Mouse (Mus musculus): ENCODE measurements around the gene Colec11. TPM values are rescaled to one million over a fixed set of nuclear protein-coding genes. Genes with fewer than 3 reads are reported as not detected.

The Colec11 gene
- total and polyA plus RNA-seq, 3 experiments, result 0.54 to 0.74 TPM; not detected in 1

- H3K4me1 ChIP-seq (ENCODE audit: control insufficient read depth in 1 of 2, insufficient read depth in 2 of 2, low read length in 2 of 2), result peaks cover 18 to 36% of the 10 kb centered on the region in 2 experiments
- H3K4me3 ChIP-seq (ENCODE audit: control insufficient read depth in 1 of 2, insufficient read depth in 1 of 2, low read depth in 2 of 2, low read length in 2 of 2), result peak overlapping the region; percentile 41 to 53
- peak; percentile 85 for DNase-seq (ENCODE audit: low read depth, low spot score)
- no peaks in the 10 kb centered on the region for H3K79me2 ChIP-seq (ENCODE audit: control insufficient read depth, insufficient read depth, low read length, poor library complexity)
- peak overlapping the region; percentile 61 for H3K9ac ChIP-seq (ENCODE audit: control insufficient read depth, low read depth, low read length, poor library complexity, severe bottlenecking)
- peak overlapping the region; percentile 93 for H3K27ac ChIP-seq (ENCODE audit: control insufficient read depth, low read depth, low read length)
- peaks cover 0 to 15% of the 10 kb centered on the region in 2 experiments; a peak in 2 of 4 replicates for H3K36me3 ChIP-seq (ENCODE audit: control insufficient read depth in 1 of 2, insufficient read depth in 2 of 2, low read length in 2 of 2)
- H3K27me3 ChIP-seq (ENCODE audit: control insufficient read depth in 1 of 2, insufficient read depth in 2 of 2, low read length in 2 of 2), result no peaks in the 10 kb centered on the region
- H3K9me3 ChIP-seq (replicated peaks; ENCODE audit: insufficient read depth, low read length), result no peaks in the 10 kb centered on the region
- TF ChIP-seq SIN3A (IDR thresholded peaks at IDR 0.05; ENCODE audit: low read length) (peak; percentile 82), CHD2 (IDR thresholded peaks at IDR 0.05; ENCODE audit: low read length) (peak; percentile 5; the same call in 1 of the 2 replicates), POLR2AphosphoS5 (IDR thresholded peaks at IDR 0.05; ENCODE audit: borderline replicate concordance, low read depth, low read length) (no peak), MXI1 (IDR thresholded peaks at IDR 0.05; ENCODE audit: low read depth, low read length) (peak; percentile 61; the same call in 1 of the 2 replicates), E2F4 (IDR thresholded peaks at IDR 0.05; ENCODE audit: borderline replicate concordance, low read depth, low read length) (no peak), MYC (IDR thresholded peaks at IDR 0.05; ENCODE audit: low read depth, low read length) (peak; percentile 66; the same call in 1 of the 2 replicates), MEF2A (IDR thresholded peaks at IDR 0.05; ENCODE audit: extremely low read depth, insufficient replicate concordance, low read depth, low read length, poor library complexity, severe bottlenecking) (peak; percentile 63; the same call in 1 of the 2 replicates), ZC3H11A (IDR thresholded peaks at IDR 0.05; ENCODE audit: low read depth, low read length) (peak; percentile 10; the same call in 1 of the 2 replicates), CTCF (IDR thresholded peaks at IDR 0.05 in 2 of 3, conservative IDR thresholded peaks at IDR 0.05 in 1 of 3; ENCODE audit: control insufficient read depth in 1 of 3, insufficient read depth in 1 of 3, low read depth in 2 of 3, low read length in 3 of 3, poor library complexity in 1 of 3, severe bottlenecking in 1 of 3) (no peak), RCOR1 (IDR thresholded peaks at IDR 0.05; ENCODE audit: low read depth, low read length) (peak; percentile 77), ZMIZ1 (IDR thresholded peaks at IDR 0.05; ENCODE audit: low read depth, low read length) (peak; percentile 57; the same call in 1 of the 2 replicates), MAZ (IDR thresholded peaks at IDR 0.05; ENCODE audit: low read depth, low read length) (0 out of 2 replicates have a peak, but pooled peaks have one; percentile 52), GATA1 (IDR thresholded peaks at IDR 0.05; ENCODE audit: low read depth, low read length) (peak; percentile 95), ETS1 (IDR thresholded peaks at IDR 0.05; ENCODE audit: low read depth, low read length) (peak; percentile 98), USF1 (IDR thresholded peaks at IDR 0.05; ENCODE audit: low read depth, low read length) (0 out of 2 replicates have a peak, but pooled peaks have one; percentile 25), TCF12 (IDR thresholded peaks at IDR 0.05; ENCODE audit: low read depth, low read length) (peak; percentile 96), TBP (IDR thresholded peaks at IDR 0.05; ENCODE audit: low read depth, low read length) (peak; percentile 81), ELF1 (IDR thresholded peaks at IDR 0.05; ENCODE audit: low read depth, low read length) (0 out of 2 replicates have a peak, but pooled peaks have one; percentile 15), MYB (IDR thresholded peaks at IDR 0.05; ENCODE audit: low read depth, low read length) (peak; percentile 94), JUND (IDR thresholded peaks at IDR 0.05; ENCODE audit: low read depth, low read length) (peak; percentile 77; the same call in 1 of the 2 replicates), HCFC1 (IDR thresholded peaks at IDR 0.05; ENCODE audit: low read depth, low read length) (peak; percentile 39; the same call in 1 of the 2 replicates), KAT2A (conservative IDR thresholded peaks at IDR 0.05; ENCODE audit: low read depth, low read length) (peak; percentile 61), GABPA (IDR thresholded peaks at IDR 0.05; ENCODE audit: low read depth, low read length) (no peak), ZNF384 (IDR thresholded peaks at IDR 0.05; ENCODE audit: low read depth, low read length) (0 out of 2 replicates have a peak, but pooled peaks have one; percentile 32), UBTF (IDR thresholded peaks at IDR 0.05; ENCODE audit: borderline replicate concordance, insufficient read depth, low read depth, low read length) (peak; percentile 91; the same call in 1 of the 2 replicates), TAL1 (IDR thresholded peaks at IDR 0.05; ENCODE audit: low read length) (no peak; the same call in 1 of the 2 replicates), USF2 (IDR thresholded peaks at IDR 0.05; ENCODE audit: borderline replicate concordance in 1 of 2, insufficient read depth in 1 of 2, low read depth in 1 of 2, low read length in 2 of 2) (no peak), SMC3 (IDR thresholded peaks at IDR 0.05; ENCODE audit: low read depth, low read length) (peak; percentile 17), ZKSCAN1 (IDR thresholded peaks at IDR 0.05; ENCODE audit: low read depth, low read length) (no peak), NELFE (IDR thresholded peaks at IDR 0.05; ENCODE audit: low read depth, low read length) (peak; percentile 51; the same call in 1 of the 2 replicates), CHD1 (IDR thresholded peaks at IDR 0.05; ENCODE audit: low read depth, low read length) (no peak), BHLHE40 (IDR thresholded peaks at IDR 0.05; ENCODE audit: borderline replicate concordance, low read depth, low read length) (peak; percentile 67; the same call in 1 of the 2 replicates), MAX (IDR thresholded peaks at IDR 0.05; ENCODE audit: low read length) (peak; percentile 55; the same call in 1 of the 2 replicates), POLR2AphosphoS2 (IDR thresholded peaks at IDR 0.05; ENCODE audit: low read length) (no peak), RAD21 (IDR thresholded peaks at IDR 0.05; ENCODE audit: low read depth, low read length) (no peak), POLR2A (IDR thresholded peaks at IDR 0.05; ENCODE audit: control insufficient read depth in 1 of 2, insufficient read depth in 1 of 2, low read depth in 1 of 2, low read length in 2 of 2, poor library complexity in 1 of 2) (peak in 1 of 2 experiments; percentile 32; a peak in 1 of 4 replicates)
Measured at GRCm38 (mm10) chr12:28597699-28598098, 25.5 kb downstream of the Colec11 start.
